Mouse (Mus musculus): ENCODE data around the gene Olfr1219. TPM values are rescaled to one million over a fixed set of nuclear protein-coding genes. Genes with fewer than 3 reads are reported as not detected.

The Olfr1219 gene
- total RNA-seq (2021), result not detected
- polyA plus RNA-seq (2012; rRNA removed), result not detected in 2 replicates
- long read RNA-seq, result 0 reads

GRCm38 (mm10) chr2:89083413-89083812 is at the start of gene Olfr1219:
Gene Olfr1219, minus strand, starts transcription at chr2:89083513.
- DNase-seq, result no peak

GRCm38 (mm10) chr2:89132954-89133353 is 49.6 kb upstream of the Olfr1219 start, which contains the start of gene Olfr1222:
Gene Olfr1222, minus strand, starts transcription at chr2:89133054.
- DNase-seq, result no peak

- no peak for DNase-seq
Observed at GRCm38 (mm10) chr2:89117183-89117582, 33.9 kb upstream of the Olfr1219 start, which contains the start of gene Olfr1221. Gene Olfr1221, minus strand, starts transcription at chr2:89117283.

GRCm38 (mm10) chr2:89106735-89107134 is 23.4 kb upstream of the Olfr1219 start, which contains the start of gene Olfr1220:
Gene Olfr1220, minus strand, starts transcription at chr2:89106835.
- DNase-seq, result no peak

- DNase-seq, result no peak
Observed at GRCm38 (mm10) chr2:89105651-89106050, 22.3 kb upstream of the Olfr1219 start.

GRCm38 (mm10) chr2:89093848-89094247 is 10.5 kb upstream of the Olfr1219 start:
- no peak for DNase-seq

GRCm38 (mm10) chr2:89081487-89081886 is 1.8 kb downstream of the Olfr1219 start:
- DNase-seq, result no peak

- no peak for DNase-seq
Observed at GRCm38 (mm10) chr2:89061087-89061486, 22.2 kb downstream of the Olfr1219 start, which contains the start of gene Olfr1218. Gene Olfr1218, minus strand, starts transcription at chr2:89061187.

GRCm38 (mm10) chr2:89031965-89032364 is 51.3 kb downstream of the Olfr1219 start, which contains the start of gene Olfr1217:
Gene Olfr1217, minus strand, starts transcription at chr2:89032065.
- no peak for DNase-seq

Other genes starting within 250 kb of the Olfr1219 start
- gene Olfr1204, start 234.2 kb downstream of the Olfr1219 start, total RNA-seq (2021), result not detected
- not detected in 2 replicates for gene Olfr1204, start 234.2 kb downstream of the Olfr1219 start, polyA plus RNA-seq (2012; rRNA removed)
- not detected for gene Olfr1206, start 220.3 kb downstream of the Olfr1219 start, total RNA-seq (2021)
- not detected in 2 replicates for gene Olfr1206, start 220.3 kb downstream of the Olfr1219 start, polyA plus RNA-seq (2012; rRNA removed)
- gene Olfr1208, start 181.2 kb downstream of the Olfr1219 start, total RNA-seq (2021), result not detected
- not detected in 2 replicates for gene Olfr1208, start 181.2 kb downstream of the Olfr1219 start, polyA plus RNA-seq (2012; rRNA removed)
- not detected for gene Olfr1209, start 168.4 kb downstream of the Olfr1219 start, total RNA-seq (2021)
- gene Olfr1209, start 168.4 kb downstream of the Olfr1219 start, polyA plus RNA-seq (2012; rRNA removed), result not detected in 2 replicates
- gene Olfr1211, start 145.4 kb downstream of the Olfr1219 start, total RNA-seq (2021), result not detected
- not detected in 2 replicates for gene Olfr1211, start 145.4 kb downstream of the Olfr1219 start, polyA plus RNA-seq (2012; rRNA removed)
- gene Olfr1212, start 129.5 kb downstream of the Olfr1219 start, total RNA-seq (2021), result not detected
- gene Olfr1212, start 129.5 kb downstream of the Olfr1219 start, polyA plus RNA-seq (2012; rRNA removed), result not detected in 2 replicates
- gene Gm13762, start 103.2 kb downstream of the Olfr1219 start, total RNA-seq (2021), result not detected
- gene Gm13762, start 103.2 kb downstream of the Olfr1219 start, polyA plus RNA-seq (2012; rRNA removed), result not detected in 2 replicates
- gene Olfr1214, start 90.9 kb downstream of the Olfr1219 start, total RNA-seq (2021), result not detected
- not detected in 2 replicates for gene Olfr1214, start 90.9 kb downstream of the Olfr1219 start, polyA plus RNA-seq (2012; rRNA removed)
- gene Olfr1215, start 76.5 kb downstream of the Olfr1219 start, total RNA-seq (2021), result not detected
- gene Olfr1215, start 76.5 kb downstream of the Olfr1219 start, polyA plus RNA-seq (2012; rRNA removed), result not detected in 2 replicates
- gene Olfr1216, start 65.2 kb downstream of the Olfr1219 start, total RNA-seq (2021), result not detected
- not detected in 2 replicates for gene Olfr1216, start 65.2 kb downstream of the Olfr1219 start, polyA plus RNA-seq (2012; rRNA removed)
- not detected for gene Olfr1217, start 51.4 kb downstream of the Olfr1219 start, total RNA-seq (2021)
- not detected in 2 replicates for gene Olfr1217, start 51.4 kb downstream of the Olfr1219 start, polyA plus RNA-seq (2012; rRNA removed)
- not detected for gene Olfr1218, start 22.3 kb downstream of the Olfr1219 start, total RNA-seq (2021)
- gene Olfr1218, start 22.3 kb downstream of the Olfr1219 start, polyA plus RNA-seq (2012; rRNA removed), result not detected in 2 replicates
- not detected for gene Olfr1220, start 23.3 kb upstream of the Olfr1219 start, total RNA-seq (2021)
- gene Olfr1220, start 23.3 kb upstream of the Olfr1219 start, polyA plus RNA-seq (2012; rRNA removed), result not detected in 2 replicates
- gene Olfr1221, start 33.8 kb upstream of the Olfr1219 start, total RNA-seq (2021), result not detected
- gene Olfr1221, start 33.8 kb upstream of the Olfr1219 start, polyA plus RNA-seq (2012; rRNA removed), result not detected in 2 replicates
- not detected for gene Olfr1222, start 49.5 kb upstream of the Olfr1219 start, total RNA-seq (2021)
- gene Olfr1222, start 49.5 kb upstream of the Olfr1219 start, polyA plus RNA-seq (2012; rRNA removed), result not detected in 2 replicates
- not detected for gene Olfr1223, start 68.0 kb upstream of the Olfr1219 start, total RNA-seq (2021)
- not detected in 2 replicates for gene Olfr1223, start 68.0 kb upstream of the Olfr1219 start, polyA plus RNA-seq (2012; rRNA removed)
- not detected for gene Olfr1224-ps1, start 80.6 kb upstream of the Olfr1219 start, total RNA-seq (2021)
- not detected in 2 replicates for gene Olfr1224-ps1, start 80.6 kb upstream of the Olfr1219 start, polyA plus RNA-seq (2012; rRNA removed)
- gene Olfr1225, start 91.2 kb upstream of the Olfr1219 start, total RNA-seq (2021), result not detected
- gene Olfr1225, start 91.2 kb upstream of the Olfr1219 start, polyA plus RNA-seq (2012; rRNA removed), result not detected in 2 replicates
- not detected for gene Olfr1226, start 116.5 kb upstream of the Olfr1219 start, total RNA-seq (2021)
- not detected in 2 replicates for gene Olfr1226, start 116.5 kb upstream of the Olfr1219 start, polyA plus RNA-seq (2012; rRNA removed)
- gene Olfr1228, start 170.5 kb upstream of the Olfr1219 start, total RNA-seq (2021), result not detected
- gene Olfr1228, start 170.5 kb upstream of the Olfr1219 start, polyA plus RNA-seq (2012; rRNA removed), result not detected in 2 replicates
- not detected for gene Olfr1229, start 204.5 kb upstream of the Olfr1219 start, total RNA-seq (2021)
- gene Olfr1229, start 204.5 kb upstream of the Olfr1219 start, polyA plus RNA-seq (2012; rRNA removed), result not detected in 2 replicates
- not detected for gene Olfr1230, start 213.8 kb upstream of the Olfr1219 start, total RNA-seq (2021)
- gene Olfr1230, start 213.8 kb upstream of the Olfr1219 start, polyA plus RNA-seq (2012; rRNA removed), result not detected in 2 replicates
- gene Olfr1231, start 223.6 kb upstream of the Olfr1219 start, total RNA-seq (2021), result not detected
- gene Olfr1231, start 223.6 kb upstream of the Olfr1219 start, polyA plus RNA-seq (2012; rRNA removed), result not detected in 2 replicates
- gene Olfr1232, start 246.2 kb upstream of the Olfr1219 start, total RNA-seq (2021), result not detected
- not detected in 2 replicates for gene Olfr1232, start 246.2 kb upstream of the Olfr1219 start, polyA plus RNA-seq (2012; rRNA removed)

Data from adrenal gland, adult 2 months (tissue).